Mouse (Mus musculus): ENCODE measurements around the gene Tmem106a.
"Not testable (repeated sequence)": the region's sequence is repeated elsewhere in the genome, so short reads cannot be mapped to it uniquely, and the experiment has no call there.

Gene Tmem106a

GRCm38 (mm10) chr11:101599156-101599555 lies 17.1 kb downstream of the Tmem106a start, which contains the start of gene Gm11634:
Gene Gm11634 (minus strand): TSS chr11:101599256.
- DNase-seq (ENCODE audit: low spot score): no peak

- peak; percentile 56 for DNase-seq (ENCODE audit: low spot score)
These were observed 20.4 kb downstream of the Tmem106a start for GRCm38 (mm10) chr11:101602491-101602890.

- no peak for DNase-seq (ENCODE audit: low spot score)
These were observed 22.1 kb downstream of the Tmem106a start for GRCm38 (mm10) chr11:101604116-101604515.

GRCm38 (mm10) chr11:101604531-101605453 lies 22.8 kb downstream of the Tmem106a start:
- peak; percentile 79 for DNase-seq (ENCODE audit: low spot score)

GRCm38 (mm10) chr11:101607134-101607533 lies 25.1 kb downstream of the Tmem106a start:
- not testable (repeated sequence) for DNase-seq (ENCODE audit: low spot score)

GRCm38 (mm10) chr11:101610445-101610844 lies 28.4 kb downstream of the Tmem106a start:
- DNase-seq (ENCODE audit: low spot score): no peak

- no peak for DNase-seq (ENCODE audit: low spot score)
These were observed 31.6 kb downstream of the Tmem106a start for GRCm38 (mm10) chr11:101613596-101613995.

- no peak for DNase-seq (ENCODE audit: low spot score)
These were observed 32.1 kb downstream of the Tmem106a start for GRCm38 (mm10) chr11:101614116-101614515.

- no peak for DNase-seq (ENCODE audit: low spot score)
These were observed 33.3 kb downstream of the Tmem106a start for GRCm38 (mm10) chr11:101615380-101615779.

- DNase-seq (ENCODE audit: low spot score): no peak
These were observed 34.1 kb downstream of the Tmem106a start for GRCm38 (mm10) chr11:101616104-101616503.

GRCm38 (mm10) chr11:101616948-101617767 lies 35.1 kb downstream of the Tmem106a start:
- no peak for DNase-seq (ENCODE audit: low spot score)

- DNase-seq (ENCODE audit: low spot score): peak; percentile 43
These were observed 35.8 kb downstream of the Tmem106a start for GRCm38 (mm10) chr11:101617849-101618248.

GRCm38 (mm10) chr11:101618596-101618995 lies 36.6 kb downstream of the Tmem106a start:
- no peak for DNase-seq (ENCODE audit: low spot score)

GRCm38 (mm10) chr11:101620022-101620655 lies 38.1 kb downstream of the Tmem106a start:
- DNase-seq (ENCODE audit: low spot score): not testable (repeated sequence)

GRCm38 (mm10) chr11:101626649-101626994 lies 44.6 kb downstream of the Tmem106a start:
- no peak for DNase-seq (ENCODE audit: low spot score)

- DNase-seq (ENCODE audit: low spot score): peak; percentile 81
These were observed 45.2 kb downstream of the Tmem106a start, which contains the start of gene Rdm1 for GRCm38 (mm10) chr11:101626995-101627856. Gene Rdm1 (plus strand): TSS chr11:101627195.

GRCm38 (mm10) chr11:101627857-101628559 lies 46.0 kb downstream of the Tmem106a start:
- peak; percentile 85 for DNase-seq (ENCODE audit: low spot score)

GRCm38 (mm10) chr11:101628733-101629417 lies 46.8 kb downstream of the Tmem106a start:
- not testable (repeated sequence) for DNase-seq (ENCODE audit: low spot score)

- DNase-seq (ENCODE audit: low spot score): no peak
These were observed 53.6 kb downstream of the Tmem106a start for GRCm38 (mm10) chr11:101635660-101636059.

- DNase-seq (ENCODE audit: low spot score): no peak
These were observed 57.7 kb downstream of the Tmem106a start for GRCm38 (mm10) chr11:101639761-101640160.

Data from ovary, postnatal 36 days (tissue).